Mouse (Mus musculus) megakaryocyte, embryonic 14.5 days (primary cell): ENCODE results near the gene Sost.

Experiments
- FLI1 ChIP-seq: IDR thresholded peaks from 2 replicates; pipeline ENCODE4 v1.6.1; 2012; ENCODE audit warnings: low read length, inconsistent platforms, mixed read lengths
- GATA1 ChIP-seq: IDR thresholded peaks from 3 replicates; pipeline ENCODE4 v1.6.1; 2012; ENCODE audit warnings: mixed read lengths, low read length, inconsistent platforms, borderline replicate concordance

GRCm38 (mm10) chr11:101974923-101975322 is 8.1 kb upstream of the Sost start:
- TF ChIP-seq GATA1 (no peak), FLI1 (no peak)
